Mouse (Mus musculus): Measurements from ENCODE around the gene Lyar. TPM values are rescaled to one million over a fixed set of nuclear protein-coding genes. Genes with fewer than 3 reads are reported as not detected.

Gene Lyar
- polyA plus RNA-seq, 1 experiment: 14.3 TPM

DNA sequence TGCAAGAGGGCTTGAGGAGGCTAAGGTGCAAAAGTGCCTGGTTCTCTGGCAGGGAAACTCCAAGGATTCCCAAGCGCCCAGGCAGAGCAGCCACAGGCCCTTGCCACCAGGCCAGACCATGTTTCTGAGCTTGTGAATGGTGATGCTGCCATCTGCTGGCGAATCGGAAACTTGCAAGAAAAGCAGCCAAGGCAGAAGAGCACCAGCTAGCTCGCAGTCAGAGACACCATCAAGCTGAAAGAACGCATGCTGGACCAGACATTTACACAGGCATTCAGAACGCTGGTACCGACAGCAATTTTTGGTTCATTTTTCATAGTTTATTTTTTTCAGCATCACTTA is 22.8 kb upstream of the Lyar start:
- H3K4me1 ChIP-seq (ENCODE audit: control insufficient read depth, insufficient read depth, low read length): no peaks in the 10 kb centered on the region
- TF ChIP-seq CTCF (IDR thresholded peaks at IDR 0.05; ENCODE audit: extremely low read depth, insufficient read depth, low read length): peak; percentile 97
- no peak for TF ChIP-seq POLR2A (IDR thresholded peaks at IDR 0.05; ENCODE audit: extremely low read depth, insufficient read depth, low read length)
- H3K4me3 ChIP-seq (ENCODE audit: insufficient read depth, low read length): no peak overlapping the region

DNA sequence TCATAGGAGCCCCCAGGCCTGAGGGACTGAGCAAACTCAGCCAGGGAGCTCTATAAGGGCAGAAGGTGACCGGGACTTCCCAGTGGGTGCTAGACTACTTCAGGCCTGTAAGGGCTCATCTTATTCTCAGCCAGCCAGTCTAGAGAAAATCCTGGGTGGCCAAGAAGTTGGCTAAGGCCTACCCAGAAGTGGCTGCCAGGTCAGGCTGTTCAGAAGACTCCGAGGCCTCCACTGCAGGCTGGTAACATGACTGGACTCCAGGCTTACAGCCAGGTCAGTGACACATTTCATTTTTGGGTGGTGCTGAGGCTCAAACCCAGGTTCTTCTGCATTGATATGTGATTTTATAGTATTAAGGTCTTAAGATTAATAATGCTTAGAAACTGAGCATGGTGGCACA is 20.6 kb upstream of the Lyar start:
- H3K27ac ChIP-seq (ENCODE audit: insufficient read depth, low read length): no peak overlapping the region
- no peaks in the 10 kb centered on the region for H3K4me1 ChIP-seq (ENCODE audit: control insufficient read depth, insufficient read depth, low read length)
- H3K4me3 ChIP-seq (ENCODE audit: insufficient read depth, low read length): no peak overlapping the region
- TF ChIP-seq CTCF (IDR thresholded peaks at IDR 0.05; ENCODE audit: extremely low read depth, insufficient read depth, low read length): no peak
- no peak for TF ChIP-seq POLR2A (IDR thresholded peaks at IDR 0.05; ENCODE audit: extremely low read depth, insufficient read depth, low read length)

More for the DNA sequence above, 22.8 kb upstream of the Lyar start:
- no peak overlapping the region for H3K27ac ChIP-seq (ENCODE audit: insufficient read depth, low read length)

DNA sequence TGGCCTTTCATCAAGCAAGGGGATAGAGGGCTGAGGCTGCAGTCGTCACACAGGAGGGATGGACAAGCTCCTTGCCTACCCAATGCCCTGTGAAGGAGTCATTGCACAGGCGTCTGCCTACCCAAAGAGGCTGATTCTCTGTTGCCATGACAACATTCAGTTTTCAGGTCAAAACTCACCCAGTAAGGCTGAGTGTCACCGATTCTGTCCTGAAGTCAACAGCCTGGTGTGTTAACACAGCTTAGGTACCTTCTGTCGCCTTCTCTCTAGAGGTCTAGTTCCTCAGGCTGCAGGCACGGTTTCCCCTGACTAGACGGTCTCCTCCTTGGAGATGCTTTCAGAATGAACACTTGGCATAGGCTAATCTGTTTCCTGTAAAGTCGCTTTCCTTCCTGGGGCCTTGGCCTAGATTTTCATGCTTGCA is 15.0 kb upstream of the Lyar start:
- Histone ChIP-seq H3K4me3 (ENCODE audit: insufficient read depth, low read length) (no peak overlapping the region), H3K27ac (ENCODE audit: insufficient read depth, low read length) (no peak overlapping the region)
- TF ChIP-seq POLR2A (IDR thresholded peaks at IDR 0.05; ENCODE audit: extremely low read depth, insufficient read depth, low read length) (no peak), CTCF (IDR thresholded peaks at IDR 0.05; ENCODE audit: extremely low read depth, insufficient read depth, low read length) (no peak)

DNA sequence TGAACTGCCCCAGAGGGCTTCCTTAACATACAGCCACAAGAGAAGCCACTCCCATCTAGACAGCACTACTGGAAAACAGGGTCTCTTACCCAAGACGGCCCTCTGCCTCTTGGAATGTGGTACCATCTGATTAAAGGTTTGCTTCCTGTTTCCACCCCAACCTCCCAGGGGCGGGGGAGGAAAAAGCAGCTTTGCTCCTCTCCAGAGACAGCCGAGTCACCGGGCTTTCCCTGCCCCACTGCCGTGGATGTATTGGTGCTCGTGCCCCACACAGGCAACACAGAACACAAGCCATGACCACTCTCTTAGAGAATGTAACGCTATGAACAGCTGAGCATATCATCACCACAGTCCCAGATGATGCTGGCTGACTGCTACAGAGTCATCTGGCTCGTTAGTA is 11.3 kb upstream of the Lyar start:
- Histone ChIP-seq H3K4me3 (ENCODE audit: insufficient read depth, low read length) (no peak overlapping the region), H3K4me1 (ENCODE audit: control insufficient read depth, insufficient read depth, low read length) (peaks cover 7% of the 10 kb centered on the region), H3K27ac (ENCODE audit: insufficient read depth, low read length) (no peak overlapping the region)
- TF ChIP-seq CTCF (IDR thresholded peaks at IDR 0.05; ENCODE audit: extremely low read depth, insufficient read depth, low read length): no peak
- TF ChIP-seq POLR2A (IDR thresholded peaks at IDR 0.05; ENCODE audit: extremely low read depth, insufficient read depth, low read length): no peak

More for the DNA sequence above, 15.0 kb upstream of the Lyar start:
- H3K4me1 ChIP-seq (ENCODE audit: control insufficient read depth, insufficient read depth, low read length): peaks cover 7% of the 10 kb centered on the region

- H3K27ac ChIP-seq (ENCODE audit: insufficient read depth, low read length): no peak overlapping the region
- TF ChIP-seq POLR2A (IDR thresholded peaks at IDR 0.05; ENCODE audit: extremely low read depth, insufficient read depth, low read length): no peak
- TF ChIP-seq CTCF (IDR thresholded peaks at IDR 0.05; ENCODE audit: extremely low read depth, insufficient read depth, low read length): no peak
- no peak overlapping the region for H3K4me3 ChIP-seq (ENCODE audit: insufficient read depth, low read length)
- peaks cover 3% of the 10 kb centered on the region; the same call in 1 of the 2 replicates for H3K4me1 ChIP-seq (ENCODE audit: control insufficient read depth, insufficient read depth, low read length)
Measured at GRCm38 (mm10) chr5:38211691-38212090, 8.6 kb upstream of the Lyar start.

DNA sequence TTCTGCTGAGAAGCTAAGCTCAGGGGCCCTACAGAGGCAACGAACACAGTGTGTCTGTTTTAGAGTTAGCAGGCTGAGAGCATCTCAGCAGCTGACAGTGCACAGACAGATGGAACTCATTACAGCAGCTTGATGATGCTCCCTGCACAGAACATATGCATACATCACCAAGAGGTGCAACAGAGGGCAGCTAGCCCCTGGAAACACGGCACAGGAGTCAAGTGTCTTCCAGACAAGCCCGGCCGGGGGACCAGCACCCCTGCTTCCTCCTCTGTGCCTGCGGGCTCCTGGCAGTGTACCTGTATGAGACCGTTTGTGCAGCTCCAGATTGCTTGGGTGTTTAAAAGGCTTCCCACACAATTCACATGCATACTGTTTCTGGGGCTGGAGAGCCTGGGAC is 7.3 kb upstream of the Lyar start:
- Histone ChIP-seq H3K4me3 (ENCODE audit: insufficient read depth, low read length) (no peak overlapping the region), H3K4me1 (ENCODE audit: control insufficient read depth, insufficient read depth, low read length) (no peaks in the 10 kb centered on the region), H3K27ac (ENCODE audit: insufficient read depth, low read length) (no peak overlapping the region)
- TF ChIP-seq POLR2A (IDR thresholded peaks at IDR 0.05; ENCODE audit: extremely low read depth, insufficient read depth, low read length) (no peak), CTCF (IDR thresholded peaks at IDR 0.05; ENCODE audit: extremely low read depth, insufficient read depth, low read length) (no peak)

GRCm38 (mm10) chr5:38219771-38220307 is 431 bp upstream of the Lyar start:
- Histone ChIP-seq H3K27ac (ENCODE audit: insufficient read depth, low read length) (peak overlapping the region; percentile 45; the same call in 1 of the 2 replicates), H3K4me3 (ENCODE audit: insufficient read depth, low read length) (peak overlapping the region; percentile 67), H3K4me1 (ENCODE audit: control insufficient read depth, insufficient read depth, low read length) (peaks cover 3% of the 10 kb centered on the region; the same call in 1 of the 2 replicates)
- TF ChIP-seq CTCF (IDR thresholded peaks at IDR 0.05; ENCODE audit: extremely low read depth, insufficient read depth, low read length): no peak
- TF ChIP-seq POLR2A (IDR thresholded peaks at IDR 0.05; ENCODE audit: extremely low read depth, insufficient read depth, low read length): peak; percentile 38; the same call in 1 of the 2 replicates

- no peak overlapping the region for H3K4me3 ChIP-seq (ENCODE audit: insufficient read depth, low read length)
- TF ChIP-seq POLR2A (IDR thresholded peaks at IDR 0.05; ENCODE audit: extremely low read depth, insufficient read depth, low read length): no peak
- peak; percentile 66 for TF ChIP-seq CTCF (IDR thresholded peaks at IDR 0.05; ENCODE audit: extremely low read depth, insufficient read depth, low read length)
- H3K4me1 ChIP-seq (ENCODE audit: control insufficient read depth, insufficient read depth, low read length): no peaks in the 10 kb centered on the region
- no peak overlapping the region for H3K27ac ChIP-seq (ENCODE audit: insufficient read depth, low read length)
Measured at GRCm38 (mm10) chr5:38235422-38235821, 15.2 kb downstream of the Lyar start.

- no peak overlapping the region for H3K4me3 ChIP-seq (ENCODE audit: insufficient read depth, low read length)
- TF ChIP-seq CTCF (IDR thresholded peaks at IDR 0.05; ENCODE audit: extremely low read depth, insufficient read depth, low read length) (0 out of 2 replicates have a peak, but pooled peaks have one; percentile 2), POLR2A (IDR thresholded peaks at IDR 0.05; ENCODE audit: extremely low read depth, insufficient read depth, low read length) (no peak)
- H3K4me1 ChIP-seq (ENCODE audit: control insufficient read depth, insufficient read depth, low read length): no peaks in the 10 kb centered on the region
- no peak overlapping the region for H3K27ac ChIP-seq (ENCODE audit: insufficient read depth, low read length)
Measured at GRCm38 (mm10) chr5:38236627-38237026, 16.4 kb downstream of the Lyar start.

DNA sequence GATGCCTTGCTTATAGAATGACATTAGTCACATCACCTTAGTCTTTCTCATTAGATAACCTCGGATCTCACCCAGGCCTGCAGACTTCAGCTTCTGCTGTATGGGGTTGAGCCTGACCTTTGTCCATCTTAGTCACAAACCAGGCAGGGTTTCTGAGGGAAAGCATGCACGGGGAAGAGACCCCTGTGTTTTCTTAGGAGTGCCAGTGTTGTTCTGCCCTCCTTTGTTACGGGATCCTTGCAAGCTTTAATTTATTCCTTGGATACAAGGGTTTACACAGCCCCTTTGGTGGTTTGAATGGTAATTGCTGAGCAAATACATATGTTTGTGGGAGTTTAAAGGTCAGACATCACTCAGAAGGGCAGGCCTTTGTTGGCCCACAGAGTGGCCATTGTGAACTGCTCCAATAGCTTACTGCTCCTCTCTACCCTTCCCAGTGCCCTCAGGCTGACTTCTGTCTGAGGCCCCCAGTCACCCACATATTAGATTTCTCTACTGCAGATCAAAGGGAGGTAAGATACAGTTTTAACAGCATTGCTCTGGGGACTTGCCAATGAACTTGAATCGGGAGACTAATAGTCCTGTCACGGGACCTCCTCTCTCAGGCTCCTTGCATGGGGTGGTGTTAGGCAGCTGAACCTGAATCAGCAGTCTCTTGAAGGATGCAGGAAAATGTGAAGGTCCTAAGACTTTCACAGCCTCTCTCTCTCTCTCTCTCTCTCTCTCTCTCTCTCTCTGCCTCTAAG is 20.6 kb downstream of the Lyar start:
- TF ChIP-seq POLR2A (IDR thresholded peaks at IDR 0.05; ENCODE audit: extremely low read depth, insufficient read depth, low read length): no peak
- no peak for TF ChIP-seq CTCF (IDR thresholded peaks at IDR 0.05; ENCODE audit: extremely low read depth, insufficient read depth, low read length)
- Histone ChIP-seq H3K27ac (ENCODE audit: insufficient read depth, low read length) (no peak overlapping the region), H3K4me1 (ENCODE audit: control insufficient read depth, insufficient read depth, low read length) (no peaks in the 10 kb centered on the region), H3K4me3 (ENCODE audit: insufficient read depth, low read length) (no peak overlapping the region)

Data from cortical plate, adult 2 months (tissue).